Mouse (Mus musculus) heart, adult 2 months (tissue): ENCODE data around the gene Shbg.

ENCODE experiments used
- EP300 ChIP-seq: fragments of 200-500 bp; IDR thresholded peaks from 2 replicates; pipeline ENCODE4 v1.6.1; 2011; ENCODE audit warnings: low read depth, low read length, control low read depth; ENCODE audit not compliant: insufficient read depth
- POLR2A ChIP-seq: fragments of 200-500 bp; IDR thresholded peaks from 2 replicates; pipeline ENCODE4 v1.6.1; 2011; ENCODE audit warnings: mild to moderate bottlenecking, low read depth, low read length, control low read depth; ENCODE audit not compliant: insufficient read depth

- no peak for TF ChIP-seq EP300
- no peak for TF ChIP-seq POLR2A
Measured at GRCm38 (mm10) chr11:69591899-69592637, 25.6 kb downstream of the Shbg start.
